Mouse (Mus musculus): ENCODE measurements around the gene Asb17. TPM values are rescaled to one million over a fixed set of nuclear protein-coding genes. Genes with fewer than 3 reads are reported as not detected.
"Not testable (repeated sequence)": the region's sequence is repeated elsewhere in the genome, so short reads cannot be mapped to it uniquely, and the experiment has no call there.

Asb17 gene
- total RNA-seq (2015) = 0.54 TPM in 1 of 2 replicates, not detected in the other
- not detected in 2 replicates for total RNA-seq (2017)

- no peak for ATAC-seq (ENCODE audit: poor library complexity, severe bottlenecking)
These were observed at the start of gene Asb17 for GRCm38 (mm10) chr3:153844030-153844429. TSS of gene Asb17 (plus strand) at chr3:153844209.

GRCm38 (mm10) chr3:153797574-153797973, 46.4 kb upstream of the Asb17 start:
- peak; percentile 95 for ATAC-seq (ENCODE audit: poor library complexity, severe bottlenecking)

GRCm38 (mm10) chr3:153799603-153800002, 44.4 kb upstream of the Asb17 start:
- ATAC-seq (ENCODE audit: poor library complexity, severe bottlenecking) = no peak

GRCm38 (mm10) chr3:153800690-153801089, 43.3 kb upstream of the Asb17 start:
- no peak for ATAC-seq (ENCODE audit: poor library complexity, severe bottlenecking)

- ATAC-seq (ENCODE audit: poor library complexity, severe bottlenecking) = no peak
These were observed 42.5 kb upstream of the Asb17 start for GRCm38 (mm10) chr3:153801541-153801940.

- no peak for ATAC-seq (ENCODE audit: poor library complexity, severe bottlenecking)
These were observed 41.4 kb upstream of the Asb17 start for GRCm38 (mm10) chr3:153802640-153803039.

GRCm38 (mm10) chr3:153804032-153804431, 40.0 kb upstream of the Asb17 start:
- ATAC-seq (ENCODE audit: poor library complexity, severe bottlenecking) = no peak

GRCm38 (mm10) chr3:153806077-153806772, 37.8 kb upstream of the Asb17 start:
- peak; percentile 75 for ATAC-seq (ENCODE audit: poor library complexity, severe bottlenecking)

GRCm38 (mm10) chr3:153806773-153807443, 37.1 kb upstream of the Asb17 start:
- ATAC-seq (ENCODE audit: poor library complexity, severe bottlenecking) = no peak

- 0 out of 2 replicates have a peak, but pooled peaks have one; percentile 28 for ATAC-seq (ENCODE audit: poor library complexity, severe bottlenecking)
These were observed 36.4 kb upstream of the Asb17 start for GRCm38 (mm10) chr3:153807444-153808149.

- no peak for ATAC-seq (ENCODE audit: poor library complexity, severe bottlenecking)
These were observed 35.6 kb upstream of the Asb17 start for GRCm38 (mm10) chr3:153808406-153808805.

- no peak for ATAC-seq (ENCODE audit: poor library complexity, severe bottlenecking)
These were observed 30.0 kb upstream of the Asb17 start for GRCm38 (mm10) chr3:153814026-153814425.

GRCm38 (mm10) chr3:153817376-153817890, 26.6 kb upstream of the Asb17 start:
- no peak for ATAC-seq (ENCODE audit: poor library complexity, severe bottlenecking)

- no peak for ATAC-seq (ENCODE audit: poor library complexity, severe bottlenecking)
These were observed 25.3 kb upstream of the Asb17 start for GRCm38 (mm10) chr3:153818723-153819122.

- ATAC-seq (ENCODE audit: poor library complexity, severe bottlenecking) = no peak
These were observed 24.6 kb upstream of the Asb17 start for GRCm38 (mm10) chr3:153819438-153819837.

- no peak for ATAC-seq (ENCODE audit: poor library complexity, severe bottlenecking)
These were observed 20.1 kb upstream of the Asb17 start for GRCm38 (mm10) chr3:153823671-153824515.

GRCm38 (mm10) chr3:153825197-153825596, 18.8 kb upstream of the Asb17 start:
- ATAC-seq (ENCODE audit: poor library complexity, severe bottlenecking) = no peak

- ATAC-seq (ENCODE audit: poor library complexity, severe bottlenecking) = no peak
These were observed 17.4 kb upstream of the Asb17 start for GRCm38 (mm10) chr3:153826616-153827015.

- not testable (repeated sequence) for ATAC-seq (ENCODE audit: poor library complexity, severe bottlenecking)
These were observed 14.2 kb upstream of the Asb17 start for GRCm38 (mm10) chr3:153829788-153830187.
